Mouse (Mus musculus): ENCODE measurements around the gene Mdm2.

DNA sequence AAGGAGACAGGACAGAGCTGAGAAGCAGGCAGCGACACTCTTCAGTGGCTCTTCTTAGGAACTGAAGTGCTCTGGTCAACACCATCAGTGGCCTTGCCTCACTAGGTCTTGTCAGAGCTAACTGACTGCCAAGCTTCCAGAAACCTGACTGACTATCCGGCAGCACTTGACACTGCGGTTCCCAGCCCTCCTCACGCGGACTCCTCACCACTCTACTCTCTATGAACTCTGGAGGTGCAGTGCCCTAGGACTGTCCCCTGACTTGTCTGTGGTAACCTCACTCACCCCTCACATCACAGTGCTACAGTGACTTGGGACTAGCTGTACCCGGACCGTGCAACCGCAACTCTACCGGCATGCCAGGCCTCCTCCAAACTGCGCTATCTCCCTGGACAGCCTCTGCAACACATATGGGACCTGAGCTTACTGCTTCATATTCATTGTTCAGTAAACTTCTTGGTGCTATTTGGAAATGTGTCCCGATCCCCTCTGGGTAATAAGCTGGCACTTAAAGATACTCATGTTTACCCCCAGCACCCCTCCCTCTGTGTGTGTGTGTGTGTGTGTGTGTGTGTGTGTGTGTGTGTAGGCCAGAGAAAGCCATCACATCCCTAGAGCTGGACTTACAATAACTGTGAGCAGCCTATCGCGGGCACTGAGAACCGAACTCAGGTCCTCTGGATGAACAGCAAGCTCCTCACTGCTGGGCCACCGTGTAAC, 28.5 kb upstream of the Mdm2 start:
- TF ChIP-seq POLR2A (IDR thresholded peaks at IDR 0.05; ENCODE audit: control insufficient read depth, extremely low read depth, insufficient read depth, low read length, poor library complexity) (no peak), CTCF (IDR thresholded peaks at IDR 0.05; ENCODE audit: borderline replicate concordance, control insufficient read depth, extremely low read depth, insufficient read depth, low read length, poor library complexity) (no peak)

Measured in thymus, adult 2 months (tissue).